Mouse (Mus musculus): Measurements from ENCODE around the gene Abca4.

DNA sequence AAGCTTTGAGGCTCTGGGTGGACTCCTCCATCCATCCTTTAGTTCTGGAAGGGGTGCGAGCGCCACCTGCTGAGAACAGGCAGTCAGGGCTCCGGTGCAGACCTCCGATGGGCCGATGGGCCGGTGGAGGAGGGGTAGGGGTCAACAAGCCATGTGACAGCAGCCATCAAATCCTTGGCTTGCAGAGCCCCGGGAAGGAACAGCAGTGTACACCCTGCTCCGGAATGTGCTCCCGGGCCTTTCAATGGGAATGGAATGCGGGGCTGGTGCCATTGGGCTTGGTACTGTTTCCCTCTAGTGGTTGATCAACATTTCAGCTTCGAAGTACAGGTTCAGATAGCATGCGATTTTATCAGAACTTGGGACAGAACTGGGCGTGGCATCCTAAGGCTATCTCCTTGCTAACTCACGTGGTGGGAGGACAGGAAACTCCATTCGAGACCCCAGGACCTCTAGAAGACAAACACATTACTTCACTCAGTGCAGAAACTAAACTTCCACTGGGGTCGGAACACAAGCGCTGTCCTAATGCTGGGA, 78.0 kb downstream of the Abca4 start:
- TF ChIP-seq CTCF (IDR thresholded peaks at IDR 0.05; ENCODE audit: control insufficient read depth, insufficient read depth, low read length) (peak; percentile 56), POLR2A (IDR thresholded peaks at IDR 0.05; ENCODE audit: borderline replicate concordance, control insufficient read depth, low read depth, low read length) (no peak)

Measured in bone marrow, adult 2 months (tissue).